Mouse (Mus musculus): Measurements from ENCODE around the gene Dhrs13. TPM values are rescaled to one million over a fixed set of nuclear protein-coding genes. Genes with fewer than 3 reads are reported as not detected.

The Dhrs13 gene
- polyA plus RNA-seq (2014; fragmentation: Nextera tagmentation; extraction: Ambion mirVana) = 36.6 and 38.8 TPM in 2 replicates

DNA sequence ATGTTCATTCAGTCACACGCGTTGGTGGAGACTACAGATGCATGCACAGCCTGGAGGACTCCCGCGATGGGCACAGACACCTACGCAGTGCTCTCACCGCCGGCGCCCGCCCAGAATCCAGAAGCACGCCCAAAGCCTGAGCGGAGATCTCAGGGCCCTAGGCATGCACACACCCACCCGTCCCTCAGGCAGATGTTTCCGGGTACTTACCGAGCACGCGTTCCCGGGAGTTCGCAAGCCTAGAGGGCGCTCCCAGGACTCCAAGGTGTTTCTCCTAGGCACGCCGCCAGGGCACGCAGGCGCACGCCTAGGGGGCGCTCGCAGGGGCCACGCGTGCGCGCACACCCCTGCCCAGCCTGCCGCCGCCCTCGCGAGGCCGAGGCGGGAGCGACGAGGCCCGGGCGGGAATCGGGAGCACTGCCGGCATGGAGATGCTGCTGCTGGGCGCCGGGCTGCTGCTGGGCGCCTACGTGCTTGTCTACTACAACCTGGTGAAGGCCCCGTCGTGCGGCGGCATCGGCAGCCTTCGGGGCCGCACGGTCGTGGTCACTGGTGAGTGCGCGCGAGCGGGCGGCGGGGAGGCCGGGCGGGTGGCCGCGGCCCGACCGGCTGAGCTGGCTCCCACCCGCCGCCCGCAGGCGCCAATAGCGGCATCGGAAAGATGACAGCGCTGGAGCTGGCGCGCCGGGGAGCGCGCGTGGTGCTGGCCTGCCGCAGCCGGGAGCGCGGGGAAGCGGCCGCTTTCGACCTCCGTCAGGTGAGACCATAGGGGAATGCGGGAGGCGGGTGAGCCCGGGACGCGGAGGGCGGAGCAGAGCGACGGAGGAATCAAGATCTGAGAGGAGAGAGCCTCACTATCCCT is at the start of gene Dhrs13:
Gene Dhrs13 (plus strand): TSS at position 334 of the 862 bp plus-strand sequence.
- H3K4me2 ChIP-seq (ENCODE audit: low read length) = peak within 1 kb of the TSS; percentile 89
- no peaks in the 10 kb centered on the region for H3K27me3 ChIP-seq (replicated peaks; ENCODE audit: control insufficient read depth, insufficient read depth, low read length)
- H3K27ac ChIP-seq (ENCODE audit: low read depth, low read length) = peak within 1 kb of the TSS; percentile 93
- H3K36me3 ChIP-seq (ENCODE audit: control insufficient read depth, insufficient read depth, low read length) = peaks cover 40% of the 10 kb centered on the region
- peak within 1 kb of the TSS; percentile 84 for H3K9ac ChIP-seq (ENCODE audit: low read length)
- H3K4me3 ChIP-seq (ENCODE audit: low read depth, low read length) = peak within 1 kb of the TSS; percentile 72
- DNase-seq (ENCODE audit: low spot score) = peak; percentile 95
- H3K9me3 ChIP-seq (replicated peaks; ENCODE audit: control insufficient read depth, low read length) = no peaks in the 10 kb centered on the region
- WGBS = under 1% methylated on average over 83 of the region's 96 CpGs
- 0 out of 2 replicates have a peak, but pooled peaks cover 7% of the 10 kb centered on the region for H3K4me1 ChIP-seq (ENCODE audit: control insufficient read depth, insufficient read depth, low read length)
- ATAC-seq = peak; percentile 91

DNA sequence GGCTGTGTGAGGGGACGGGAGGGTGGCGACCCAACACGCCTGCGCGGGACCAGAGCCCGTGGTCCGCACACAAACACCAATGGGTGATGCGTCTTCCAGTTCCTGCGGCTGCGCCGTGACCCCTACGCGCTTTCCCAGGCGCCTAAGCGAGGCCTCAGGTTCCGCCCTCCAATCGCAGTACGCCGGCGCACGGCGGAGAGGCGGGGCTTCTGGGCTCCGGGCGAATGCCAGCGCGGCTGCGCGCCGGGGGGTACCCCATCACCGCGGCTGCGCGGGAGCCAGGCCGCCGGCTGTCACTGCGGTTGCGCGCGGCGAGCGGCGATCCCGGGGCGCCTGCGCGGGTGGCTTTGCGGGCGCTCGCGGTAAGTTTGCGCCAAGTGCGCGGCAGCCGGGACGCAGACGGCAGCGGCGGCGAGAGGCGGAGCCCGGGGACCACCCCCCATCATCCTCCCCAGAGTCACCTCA is 49.6 kb upstream of the Dhrs13 start, which contains the start of gene Phf12:
Gene Phf12 (plus strand): TSS at position 314 of the 465 bp plus-strand sequence.
- no peaks in the 10 kb centered on the region for H3K9me3 ChIP-seq (replicated peaks; ENCODE audit: control insufficient read depth, low read length)
- peaks cover 22% of the 10 kb centered on the region for H3K36me3 ChIP-seq (ENCODE audit: control insufficient read depth, insufficient read depth, low read length)
- WGBS = under 1% methylated on average over 62 of the region's 62 CpGs
- peak within 1 kb of the TSS; percentile 97 for H3K27ac ChIP-seq (ENCODE audit: low read depth, low read length)
- peaks cover 9% of the 10 kb centered on the region for H3K4me1 ChIP-seq (ENCODE audit: control insufficient read depth, insufficient read depth, low read length)
- H3K27me3 ChIP-seq (replicated peaks; ENCODE audit: control insufficient read depth, insufficient read depth, low read length) = no peaks in the 10 kb centered on the region
- peak; percentile 88 for ATAC-seq
- peak within 1 kb of the TSS; percentile 95 for H3K9ac ChIP-seq (ENCODE audit: low read length)
- H3K4me3 ChIP-seq (ENCODE audit: low read depth, low read length) = peak within 1 kb of the TSS; percentile 100
- DNase-seq (ENCODE audit: low spot score) = peak; percentile 100
- H3K4me2 ChIP-seq (ENCODE audit: low read length) = peak within 1 kb of the TSS; percentile 87

GRCm38 (mm10) chr11:77983191-77983936 is 48.7 kb upstream of the Dhrs13 start:
- peak overlapping the region; percentile 95 for H3K9ac ChIP-seq (ENCODE audit: low read length)
- H3K4me2 ChIP-seq (ENCODE audit: low read length) = peak overlapping the region; percentile 87
- H3K4me3 ChIP-seq (ENCODE audit: low read depth, low read length) = peak overlapping the region; percentile 100
- H3K4me1 ChIP-seq (ENCODE audit: control insufficient read depth, insufficient read depth, low read length) = peaks cover 9% of the 10 kb centered on the region
- peak overlapping the region; percentile 93 for H3K27ac ChIP-seq (ENCODE audit: low read depth, low read length)
- ATAC-seq (no peak), DNase-seq (ENCODE audit: low spot score) (peak; percentile 56)
- peaks cover 16% of the 10 kb centered on the region for H3K36me3 ChIP-seq (ENCODE audit: control insufficient read depth, insufficient read depth, low read length)
- H3K27me3 ChIP-seq (replicated peaks; ENCODE audit: control insufficient read depth, insufficient read depth, low read length) = no peaks in the 10 kb centered on the region
- under 1% methylated on average over 26 of the region's 32 CpGs for WGBS
- no peaks in the 10 kb centered on the region for H3K9me3 ChIP-seq (replicated peaks; ENCODE audit: control insufficient read depth, low read length)

GRCm38 (mm10) chr11:77983937-77984835 is 47.9 kb upstream of the Dhrs13 start:
- Histone ChIP-seq H3K27me3 (replicated peaks; ENCODE audit: control insufficient read depth, insufficient read depth, low read length) (no peaks in the 10 kb centered on the region), H3K9me3 (replicated peaks; ENCODE audit: control insufficient read depth, low read length) (no peaks in the 10 kb centered on the region), H3K4me1 (ENCODE audit: control insufficient read depth, insufficient read depth, low read length) (peaks cover 9% of the 10 kb centered on the region), H3K9ac (ENCODE audit: low read length) (peak overlapping the region; percentile 95), H3K27ac (ENCODE audit: low read depth, low read length) (peak overlapping the region; percentile 93), H3K36me3 (ENCODE audit: control insufficient read depth, insufficient read depth, low read length) (peaks cover 21% of the 10 kb centered on the region), H3K4me2 (ENCODE audit: low read length) (peak overlapping the region; percentile 87), H3K4me3 (ENCODE audit: low read depth, low read length) (peak overlapping the region; percentile 100)
- under 1% methylated on average over 57 of the region's 63 CpGs for WGBS
- ATAC-seq = 0 out of 2 replicates have a peak, but pooled peaks have one; percentile 9
- DNase-seq (ENCODE audit: low spot score) = peak; percentile 70

GRCm38 (mm10) chr11:77984836-77985231 is 47.2 kb upstream of the Dhrs13 start:
- WGBS = 1% methylated on average over 13 of the region's 13 CpGs
- H3K27ac ChIP-seq (ENCODE audit: low read depth, low read length) = peak overlapping the region; percentile 93

DNA sequence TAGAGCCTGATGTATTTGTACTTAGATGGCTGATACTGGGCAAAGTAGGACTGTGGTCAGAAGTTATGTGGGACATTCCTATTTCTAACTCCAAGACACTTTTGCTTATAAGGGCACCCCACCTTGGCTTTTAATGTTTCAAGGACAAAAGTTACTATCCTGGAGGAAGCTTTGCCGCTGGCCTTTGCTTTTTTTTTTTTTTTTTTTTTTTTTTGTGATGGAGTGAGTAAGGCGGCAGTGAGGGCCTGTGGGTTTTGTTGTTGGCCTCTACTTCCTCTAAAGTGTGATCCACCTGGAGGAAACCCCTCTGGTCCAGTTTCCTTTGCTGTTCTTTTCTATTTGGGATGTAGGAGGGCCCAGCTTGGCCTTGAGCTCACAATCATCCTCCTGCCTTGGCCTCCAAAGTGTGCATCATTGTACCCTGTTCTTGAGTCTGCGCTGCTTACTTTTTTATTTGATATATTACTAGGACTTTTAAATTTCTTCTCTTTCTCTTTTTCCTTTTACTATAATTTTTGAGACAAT is 46.5 kb upstream of the Dhrs13 start:
- DNase-seq (ENCODE audit: low spot score) (no peak), ATAC-seq (no peak)
- peaks cover 29% of the 10 kb centered on the region for H3K36me3 ChIP-seq (ENCODE audit: control insufficient read depth, insufficient read depth, low read length)
- H3K4me2 ChIP-seq (ENCODE audit: low read length) = peak overlapping the region; percentile 87
- no peaks in the 10 kb centered on the region for H3K27me3 ChIP-seq (replicated peaks; ENCODE audit: control insufficient read depth, insufficient read depth, low read length)
- H3K4me3 ChIP-seq (ENCODE audit: low read depth, low read length) = peak overlapping the region; percentile 100
- no peaks in the 10 kb centered on the region for H3K9me3 ChIP-seq (replicated peaks; ENCODE audit: control insufficient read depth, low read length)
- H3K27ac ChIP-seq (ENCODE audit: low read depth, low read length) = peak overlapping the region; percentile 93; the same call in 1 of the 2 replicates
- H3K9ac ChIP-seq (ENCODE audit: low read length) = peak overlapping the region; percentile 95
- 70% methylated on average over 3 of the region's 3 CpGs for WGBS
- H3K4me1 ChIP-seq (ENCODE audit: control insufficient read depth, insufficient read depth, low read length) = peaks cover 9% of the 10 kb centered on the region

More at GRCm38 (mm10) chr11:77984836-77985231, 47.2 kb upstream of the Dhrs13 start:
- H3K36me3 ChIP-seq (ENCODE audit: control insufficient read depth, insufficient read depth, low read length) = peaks cover 26% of the 10 kb centered on the region
- peak overlapping the region; percentile 100 for H3K4me3 ChIP-seq (ENCODE audit: low read depth, low read length)
- no peaks in the 10 kb centered on the region for H3K27me3 ChIP-seq (replicated peaks; ENCODE audit: control insufficient read depth, insufficient read depth, low read length)
- ATAC-seq (no peak), DNase-seq (ENCODE audit: low spot score) (peak; percentile 61)
- H3K9ac ChIP-seq (ENCODE audit: low read length) = peak overlapping the region; percentile 95
- peaks cover 9% of the 10 kb centered on the region for H3K4me1 ChIP-seq (ENCODE audit: control insufficient read depth, insufficient read depth, low read length)
- H3K4me2 ChIP-seq (ENCODE audit: low read length) = peak overlapping the region; percentile 87
- no peaks in the 10 kb centered on the region for H3K9me3 ChIP-seq (replicated peaks; ENCODE audit: control insufficient read depth, low read length)

DNA sequence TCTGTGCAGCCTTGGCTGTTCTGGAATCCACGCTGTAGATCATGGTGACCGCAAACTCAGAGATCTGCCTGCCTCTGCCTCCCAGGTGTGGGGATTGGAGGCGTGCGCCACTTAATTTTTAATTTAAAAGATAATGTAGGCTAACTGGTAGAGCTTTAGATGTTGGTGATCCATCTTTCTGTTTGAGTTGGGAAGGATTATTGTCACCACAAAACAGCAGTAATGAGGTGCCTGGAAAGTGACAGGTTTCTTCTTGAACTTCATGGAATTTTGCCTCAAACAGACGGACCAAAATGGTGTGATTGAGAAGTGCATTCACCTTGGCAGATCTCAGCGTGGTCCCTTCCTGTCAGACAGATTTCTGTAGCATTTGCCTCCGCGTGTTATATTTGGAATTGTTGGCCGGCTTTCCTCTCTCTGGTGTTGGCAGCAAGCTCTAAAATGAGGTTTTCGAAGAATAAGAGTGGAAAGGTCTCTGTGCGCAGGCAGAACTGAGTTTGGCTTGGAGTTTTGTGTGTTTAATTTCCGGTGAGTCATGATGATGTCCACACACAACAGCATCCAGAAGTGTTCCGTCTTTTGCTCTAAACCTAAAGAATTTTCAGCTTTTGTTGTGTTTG is 42.9 kb upstream of the Dhrs13 start:
- Histone ChIP-seq H3K9me3 (replicated peaks; ENCODE audit: control insufficient read depth, low read length) (no peaks in the 10 kb centered on the region), H3K4me1 (ENCODE audit: control insufficient read depth, insufficient read depth, low read length) (peaks cover 9% of the 10 kb centered on the region), H3K27me3 (replicated peaks; ENCODE audit: control insufficient read depth, insufficient read depth, low read length) (no peaks in the 10 kb centered on the region), H3K36me3 (ENCODE audit: control insufficient read depth, insufficient read depth, low read length) (peaks cover 42% of the 10 kb centered on the region), H3K9ac (ENCODE audit: low read length) (no peak overlapping the region), H3K4me3 (ENCODE audit: low read depth, low read length) (no peak overlapping the region), H3K27ac (ENCODE audit: low read depth, low read length) (no peak overlapping the region), H3K4me2 (ENCODE audit: low read length) (no peak overlapping the region)
- 91% methylated on average over 13 of the region's 13 CpGs for WGBS
- ATAC-seq (no peak), DNase-seq (ENCODE audit: low spot score) (no peak)
